Comparison of ENCODE assay signal across 20 mouse cellular contexts in the genomic region with DNA sequence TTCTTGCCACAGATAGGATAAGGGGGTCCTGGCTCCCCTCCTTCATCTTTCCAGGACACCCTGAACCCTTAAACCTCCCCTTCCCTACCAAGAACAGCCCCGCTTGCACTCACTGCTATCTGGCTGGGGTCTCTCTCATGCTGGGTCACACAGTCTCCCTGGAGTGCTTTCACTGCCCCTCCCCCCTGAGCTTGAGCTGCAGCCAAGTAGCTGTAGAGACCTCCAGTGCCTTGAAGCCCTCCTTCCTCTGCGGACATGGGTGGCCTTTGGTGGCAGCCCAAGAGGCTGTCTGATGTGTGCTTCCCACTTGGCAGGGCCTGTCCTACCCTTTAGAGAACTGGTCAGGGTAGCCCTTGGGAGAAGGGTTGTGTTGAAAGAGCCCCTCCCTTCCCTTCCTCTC. TPM values are rescaled to one million over a fixed set of nuclear protein-coding genes. Genes with fewer than 3 reads are reported as not detected.
DNase-seq lines count a peak whose midpoint lies in the region; ATAC-seq and TF ChIP-seq lines count a peak whose summit lies in the region.
"Had no signal": no experiment of that assay in that cellular context is flagged by ENCODE, and none has a peak within 500 bp of the region (broad histone marks: within the 10 kb centered on the region; RNA-seq: fewer than 3 reads in every experiment).

No protein-coding gene starts in this region.

- 45% methylated on average over 2 of the region's 2 CpGs for WGBS in forebrain, embryonic 10.5 days
- WGBS in forebrain, embryonic 13.5 days, result 37% methylated on average over 2 of the region's 2 CpGs
- WGBS in kidney, adult 2 months, result 80% methylated on average over 2 of the region's 2 CpGs
- WGBS in lung, embryonic 14.5 days, result 22% methylated on average over 2 of the region's 2 CpGs
- 25% methylated on average over 2 of the region's 2 CpGs for WGBS in neural tube, embryonic 13.5 days

- H3K4me3 ChIP-seq in forebrain, embryonic 10.5 days, result no peak overlapping the region
- no peak overlapping the region for H3K4me3 ChIP-seq in forebrain, embryonic 13.5 days
- H3K4me3 ChIP-seq in kidney, adult 2 months (ENCODE audit: insufficient read depth, low read depth, low read length), result no peak overlapping the region
- no peak overlapping the region for H3K4me3 ChIP-seq in lung, embryonic 14.5 days (ENCODE audit: low read depth, low read length)
- H3K4me3 ChIP-seq in neural tube, embryonic 13.5 days, result no peak overlapping the region
- H3K4me3 ChIP-seq: embryonic facial prominence, embryonic 10.5 days; hindbrain, embryonic 13.5 days; liver, embryonic 13.5 days; midbrain, embryonic 12.5 days; stomach, embryonic 15.5 days had no signal

- TF ChIP-seq CTCF in kidney, adult 2 months (conservative IDR thresholded peaks at IDR 0.05; ENCODE audit: insufficient read depth, insufficient read length, low read depth, low read length), result no peak
- TF ChIP-seq CTCF in lung, embryonic 14.5 days (IDR thresholded peaks at IDR 0.05; ENCODE audit: low read depth), result no peak

- no peak for DNase-seq in forebrain, embryonic 10.5 days (ENCODE audit: extremely low spot score, low spot score)
- DNase-seq in kidney, adult 2 months, result peak; percentile 21
- no peak for DNase-seq in kidney, adult 8-10 months
- peak; percentile 79 for DNase-seq in lung, embryonic 14.5 days
- DNase-seq in lung, postnatal 10 days, result no peak
- DNase-seq in neural tube, embryonic 10.5 days (ENCODE audit: extremely low spot score, low spot score), result no peak
- DNase-seq: adrenal gland, postnatal 25 days; cerebellum, adult 11 months; cerebellum, adult 9-11 months; liver, embryonic 13.5 days; lung, adult 2 months; thymus, adult 2 months; thymus, postnatal 4 days had no signal

- no peaks in the 10 kb centered on the region for H3K36me3 ChIP-seq in forebrain, embryonic 10.5 days (replicated peaks)
- no peaks in the 10 kb centered on the region for H3K36me3 ChIP-seq in forebrain, embryonic 13.5 days (ENCODE audit: poor library complexity, severe bottlenecking)
- H3K36me3 ChIP-seq in kidney, adult 2 months (ENCODE audit: control insufficient read depth, insufficient read depth, low read length), result no peaks in the 10 kb centered on the region
- H3K36me3 ChIP-seq in lung, embryonic 14.5 days (ENCODE audit: insufficient read depth), result no peaks in the 10 kb centered on the region
- no peaks in the 10 kb centered on the region for H3K36me3 ChIP-seq in neural tube, embryonic 13.5 days
- H3K36me3 ChIP-seq: embryonic facial prominence, embryonic 10.5 days; hindbrain, embryonic 13.5 days; liver, embryonic 13.5 days; midbrain, embryonic 12.5 days; stomach, embryonic 15.5 days had no signal

- ATAC-seq in forebrain, embryonic 13.5 days, result no peak
- peak; percentile 28; the same call in 1 of the 2 replicates for ATAC-seq in lung, embryonic 14.5 days (ENCODE audit: insufficient read depth)
- ATAC-seq in neural tube, embryonic 13.5 days (ENCODE audit: low read depth), result no peak
- ATAC-seq: inflammation-experienced regulatory T-cells, adult 6 months had no signal

- no peak for TF ChIP-seq POLR2A in kidney, adult 2 months (IDR thresholded peaks at IDR 0.05; ENCODE audit: low read depth, low read length)

- H3K27me3 ChIP-seq in forebrain, embryonic 10.5 days (ENCODE audit: poor library complexity, severe bottlenecking), result peaks cover 70% of the 10 kb centered on the region
- no peaks in the 10 kb centered on the region for H3K27me3 ChIP-seq in forebrain, embryonic 13.5 days
- no peaks in the 10 kb centered on the region for H3K27me3 ChIP-seq in kidney, adult 2 months (replicated peaks; ENCODE audit: control insufficient read depth, insufficient read depth, low read length)
- H3K27me3 ChIP-seq in lung, embryonic 14.5 days (ENCODE audit: insufficient read depth, low read length), result peaks cover 4% of the 10 kb centered on the region; the same call in 1 of the 2 replicates
- peaks cover 25% of the 10 kb centered on the region for H3K27me3 ChIP-seq in neural tube, embryonic 13.5 days
- H3K27me3 ChIP-seq: liver, embryonic 13.5 days had no signal

- no peak overlapping the region for H3K4me2 ChIP-seq in forebrain, embryonic 13.5 days
- H3K4me2 ChIP-seq in lung, embryonic 14.5 days, result no peak overlapping the region
- no peak overlapping the region for H3K4me2 ChIP-seq in neural tube, embryonic 13.5 days
- H3K4me2 ChIP-seq: hindbrain, embryonic 13.5 days; liver, embryonic 13.5 days; midbrain, embryonic 12.5 days; stomach, embryonic 15.5 days had no signal

- H3K4me1 ChIP-seq in forebrain, embryonic 10.5 days, result peaks cover 58% of the 10 kb centered on the region
- peaks cover 70% of the 10 kb centered on the region for H3K4me1 ChIP-seq in forebrain, embryonic 13.5 days
- no peaks in the 10 kb centered on the region for H3K4me1 ChIP-seq in kidney, adult 2 months (ENCODE audit: control insufficient read depth, insufficient read depth, low read length)
- H3K4me1 ChIP-seq in lung, embryonic 14.5 days (ENCODE audit: insufficient read depth), result peaks cover 22% of the 10 kb centered on the region
- peaks cover 46% of the 10 kb centered on the region for H3K4me1 ChIP-seq in neural tube, embryonic 13.5 days (replicated peaks)

- no peak overlapping the region for H3K9ac ChIP-seq in forebrain, embryonic 13.5 days
- H3K9ac ChIP-seq in lung, embryonic 14.5 days, result no peak overlapping the region
- peak overlapping the region; percentile 23; the same call in 1 of the 2 replicates for H3K9ac ChIP-seq in neural tube, embryonic 13.5 days
- H3K9ac ChIP-seq: hindbrain, embryonic 13.5 days; liver, embryonic 13.5 days; midbrain, embryonic 12.5 days; stomach, embryonic 15.5 days had no signal

- H3K27ac ChIP-seq in forebrain, embryonic 10.5 days, result peak overlapping the region; percentile 35; the same call in 1 of the 2 replicates
- H3K27ac ChIP-seq in forebrain, embryonic 13.5 days, result no peak overlapping the region
- no peak overlapping the region for H3K27ac ChIP-seq in kidney, adult 2 months (ENCODE audit: insufficient read depth, low read depth, low read length)
- no peak overlapping the region for H3K27ac ChIP-seq in lung, embryonic 14.5 days (ENCODE audit: low read depth)
- no peak overlapping the region for H3K27ac ChIP-seq in neural tube, embryonic 13.5 days (replicated peaks)
- H3K27ac ChIP-seq: hindbrain, embryonic 13.5 days; liver, embryonic 13.5 days; midbrain, embryonic 12.5 days; stomach, embryonic 15.5 days had no signal

- H3K9me3 ChIP-seq in forebrain, embryonic 10.5 days, result no peaks in the 10 kb centered on the region
- H3K9me3 ChIP-seq in forebrain, embryonic 13.5 days (replicated peaks), result no peaks in the 10 kb centered on the region
- H3K9me3 ChIP-seq in lung, embryonic 14.5 days (ENCODE audit: low read depth, low read length), result no peaks in the 10 kb centered on the region
- no peaks in the 10 kb centered on the region for H3K9me3 ChIP-seq in neural tube, embryonic 13.5 days
- H3K9me3 ChIP-seq: embryonic facial prominence, embryonic 10.5 days; hindbrain, embryonic 13.5 days; liver, embryonic 13.5 days; midbrain, embryonic 12.5 days; stomach, embryonic 15.5 days had no signal

RNA-seq across cellular contexts. Expression of a gene that starts 7.0 kb away (rescaled TPM):
- polyA plus RNA-seq in forebrain, embryonic 10.5 days (2016; fragmentation: Nextera tagmentation; extraction: Ambion mirVana), result 1.6 and 2.3 TPM in 2 replicates
- polyA plus RNA-seq in forebrain, embryonic 13.5 days (2015; fragmentation: Nextera tagmentation; extraction: Ambion mirVana), result 1.2 and 1.5 TPM in 2 replicates
- 2.2 and 2.9 TPM in 2 replicates for polyA plus RNA-seq in kidney, adult 2 months (2012; rRNA removed)
- 3.6 and 3.9 TPM in 2 replicates for polyA plus RNA-seq in lung, embryonic 14.5 days (2014; fragmentation: Nextera tagmentation; extraction: Ambion mirVana)
- 2.4 and 2.6 TPM in 2 replicates for polyA plus RNA-seq in neural tube, embryonic 13.5 days (2015; fragmentation: Nextera tagmentation; extraction: Ambion mirVana)

RNA-seq across cellular contexts. Expression of a gene that starts 49.1 kb away (rescaled TPM):
- polyA plus RNA-seq in forebrain, embryonic 10.5 days (2016; fragmentation: Nextera tagmentation; extraction: Ambion mirVana), result 49.7 and 51.8 TPM in 2 replicates
- polyA plus RNA-seq in forebrain, embryonic 13.5 days (2015; fragmentation: Nextera tagmentation; extraction: Ambion mirVana), result 35.4 and 36.9 TPM in 2 replicates
- 106 and 124 TPM in 2 replicates for polyA plus RNA-seq in kidney, adult 2 months (2012; rRNA removed)
- polyA plus RNA-seq in lung, embryonic 14.5 days (2014; fragmentation: Nextera tagmentation; extraction: Ambion mirVana), result 60.6 and 68.1 TPM in 2 replicates
- 20.8 and 31.3 TPM in 2 replicates for polyA plus RNA-seq in neural tube, embryonic 13.5 days (2015; fragmentation: Nextera tagmentation; extraction: Ambion mirVana)

RNA-seq across cellular contexts. Expression of a gene that starts 52.5 kb away (rescaled TPM):
- 6.5 and 7.1 TPM in 2 replicates for polyA plus RNA-seq in forebrain, embryonic 10.5 days (2016; fragmentation: Nextera tagmentation; extraction: Ambion mirVana)
- polyA plus RNA-seq in forebrain, embryonic 13.5 days (2015; fragmentation: Nextera tagmentation; extraction: Ambion mirVana), result 15.3 and 18.6 TPM in 2 replicates
- polyA plus RNA-seq in kidney, adult 2 months (2012; rRNA removed), result 17.8 and 18.1 TPM in 2 replicates
- 9.9 and 10.9 TPM in 2 replicates for polyA plus RNA-seq in lung, embryonic 14.5 days (2014; fragmentation: Nextera tagmentation; extraction: Ambion mirVana)
- polyA plus RNA-seq in neural tube, embryonic 13.5 days (2015; fragmentation: Nextera tagmentation; extraction: Ambion mirVana), result 11.8 and 12.7 TPM in 2 replicates

Comparison
In these comparisons a context has a peak if more than half of its experiments do, and no peak if none do; other contexts are left out.
1. DNase-seq: peak in kidney, adult 2 months (single experiment) and lung, embryonic 14.5 days (single experiment); none in forebrain, embryonic 10.5 days (single experiment), kidney, adult 8-10 months (0 of 2), lung, postnatal 10 days (single experiment) and neural tube, embryonic 10.5 days (single experiment).